Mouse (Mus musculus) thymus, adult 2 months (tissue): ENCODE measurements around the gene Wasl. TPM values are rescaled to one million over a fixed set of nuclear protein-coding genes. Genes with fewer than 3 reads are reported as not detected.

ENCODE experiments used
- DNase-seq: peaks from one replicate; pipeline ENCODE4 v3.0.0; 2021
- H3K27ac ChIP-seq: fragments of 200-500 bp; 2 replicates; pipeline ENCODE4 v1.5.1; 2012; ENCODE audit warnings: low read length, control low read depth; ENCODE audit not compliant: control insufficient read depth, insufficient read depth
- H3K27me3 ChIP-seq: fragments of 200-500 bp; 2 replicates; pipeline ENCODE4 v1.6.1; 2012; ENCODE audit warnings: mild to moderate bottlenecking, low read length, moderate library complexity, mixed read lengths; ENCODE audit not compliant: control insufficient read depth, insufficient read depth
- H3K36me3 ChIP-seq: fragments of 200-500 bp; 2 replicates; pipeline ENCODE4 v1.6.1; 2012; ENCODE audit warnings: mild to moderate bottlenecking, low read length, moderate library complexity; ENCODE audit not compliant: control insufficient read depth, insufficient read depth
- H3K4me1 ChIP-seq: fragments of 200-500 bp; replicated peaks from 2 replicates; pipeline ENCODE4 v1.6.1; 2012; ENCODE audit warnings: low read length; ENCODE audit not compliant: control insufficient read depth, insufficient read depth
- H3K4me3 ChIP-seq: fragments of 200-500 bp; 2 replicates; pipeline ENCODE4 v1.5.1; 2012; ENCODE audit warnings: mild to moderate bottlenecking, low read length, control low read depth, moderate library complexity; ENCODE audit not compliant: control insufficient read depth, insufficient read depth
- CTCF ChIP-seq: fragments of 200-500 bp; IDR thresholded peaks from 2 replicates; pipeline ENCODE4 v1.5.1; 2012; ENCODE audit warnings: mild to moderate bottlenecking, control low read depth, low read length, moderate library complexity, borderline replicate concordance; ENCODE audit not compliant: control insufficient read depth, poor library complexity, insufficient read depth; ENCODE audit errors: extremely low read depth
- POLR2A ChIP-seq: fragments of 200-500 bp; IDR thresholded peaks from 2 replicates; pipeline ENCODE4 v1.6.1; 2012; ENCODE audit warnings: mild to moderate bottlenecking, low read length, control low read depth, moderate library complexity; ENCODE audit not compliant: control insufficient read depth, poor library complexity, insufficient read depth; ENCODE audit errors: extremely low read depth
- WGBS: fragments of 180-500 bp; shearing (Covaris S2); methylation state at CpG from one replicate; pipeline ENCODE4 v1.1.7; 2018; 5-methylcytosine and 5-hydroxymethylcytosine counted together
- polyA plus RNA-seq: library from polyadenylated mRNA; depleted of rRNA; stranded (reverse); fragments of >200 nt; gene quantifications from 2 replicates; pipeline ENCODE4 v1.2.3, GENCODE M21; 2012

The Wasl gene
- polyA plus RNA-seq, 1 experiment: 46.3 TPM

- WGBS: 83% methylated on average over 9 of the region's 10 CpGs
- Histone ChIP-seq H3K27me3 (no peaks in the 10 kb centered on the region), H3K4me1 (no peaks in the 10 kb centered on the region), H3K27ac (no peak overlapping the region), H3K4me3 (no peak overlapping the region), H3K36me3 (no peaks in the 10 kb centered on the region)
- DNase-seq: no peak
- TF ChIP-seq POLR2A (no peak), CTCF (no peak)
Observed at GRCm38 (mm10) chr6:24585431-24586310, 79.1 kb downstream of the Wasl start.

- H3K4me1 ChIP-seq: no peaks in the 10 kb centered on the region
- DNase-seq: no peak
- no peak overlapping the region for H3K27ac ChIP-seq
- no peak for TF ChIP-seq POLR2A
- no peak for TF ChIP-seq CTCF
- no peaks in the 10 kb centered on the region for H3K36me3 ChIP-seq
- 84% methylated on average over 3 of the region's 3 CpGs for WGBS
- no peaks in the 10 kb centered on the region for H3K27me3 ChIP-seq
- no peak overlapping the region for H3K4me3 ChIP-seq
Observed at GRCm38 (mm10) chr6:24583456-24583855, 81.4 kb downstream of the Wasl start.

GRCm38 (mm10) chr6:24573319-24573718 lies 91.5 kb downstream of the Wasl start:
- no peaks in the 10 kb centered on the region for H3K27me3 ChIP-seq
- DNase-seq: no peak
- no peaks in the 10 kb centered on the region for H3K4me1 ChIP-seq
- H3K4me3 ChIP-seq: no peak overlapping the region
- no peak overlapping the region for H3K27ac ChIP-seq
- TF ChIP-seq POLR2A: no peak
- no peak for TF ChIP-seq CTCF
- no peaks in the 10 kb centered on the region for H3K36me3 ChIP-seq

GRCm38 (mm10) chr6:24572431-24572830 lies 92.4 kb downstream of the Wasl start:
- no peak overlapping the region for H3K27ac ChIP-seq
- no peaks in the 10 kb centered on the region for H3K27me3 ChIP-seq
- no peak for DNase-seq
- no peak overlapping the region for H3K4me3 ChIP-seq
- no peaks in the 10 kb centered on the region for H3K36me3 ChIP-seq
- H3K4me1 ChIP-seq: no peaks in the 10 kb centered on the region
- TF ChIP-seq CTCF (no peak), POLR2A (no peak)
- WGBS: 93% methylated on average over 14 of the region's 14 CpGs

- Histone ChIP-seq H3K27me3 (no peaks in the 10 kb centered on the region), H3K27ac (no peak overlapping the region), H3K36me3 (no peaks in the 10 kb centered on the region), H3K4me1 (no peaks in the 10 kb centered on the region), H3K4me3 (no peak overlapping the region)
- no peak for DNase-seq
- TF ChIP-seq CTCF: no peak
- TF ChIP-seq POLR2A: no peak
- 71% methylated on average over 6 of the region's 6 CpGs for WGBS
Observed at GRCm38 (mm10) chr6:24571126-24571525, 93.7 kb downstream of the Wasl start.

GRCm38 (mm10) chr6:24570278-24570677 lies 94.5 kb downstream of the Wasl start:
- Histone ChIP-seq H3K27ac (no peak overlapping the region), H3K36me3 (no peaks in the 10 kb centered on the region), H3K4me3 (no peak overlapping the region), H3K4me1 (no peaks in the 10 kb centered on the region), H3K27me3 (no peaks in the 10 kb centered on the region)
- DNase-seq: no peak
- WGBS: 92% methylated on average over 11 of the region's 11 CpGs
- TF ChIP-seq CTCF (no peak), POLR2A (no peak)

GRCm38 (mm10) chr6:24569711-24570110 lies 95.1 kb downstream of the Wasl start:
- no peak overlapping the region for H3K27ac ChIP-seq
- no peak for TF ChIP-seq CTCF
- TF ChIP-seq POLR2A: no peak
- 100% methylated on average over 1 of the region's 1 CpGs for WGBS
- H3K4me3 ChIP-seq: no peak overlapping the region
- H3K4me1 ChIP-seq: no peaks in the 10 kb centered on the region
- no peaks in the 10 kb centered on the region for H3K36me3 ChIP-seq
- no peaks in the 10 kb centered on the region for H3K27me3 ChIP-seq
- DNase-seq: no peak
